Mouse (Mus musculus): ENCODE results near the gene Kif18b. TPM values are rescaled to one million over a fixed set of nuclear protein-coding genes. Genes with fewer than 3 reads are reported as not detected.

Kif18b gene
- total RNA-seq, 1 experiment from 2014 or later = 18.7 TPM

- no peak for ATAC-seq (replicated peaks in 1 of 2; ENCODE audit: insufficient read depth in 1 of 2, low FRiP score in 2 of 2, low TSS enrichment in 1 of 2, low read depth in 1 of 2, poor library complexity in 2 of 2, severe bottlenecking in 2 of 2)
These were observed 20.7 kb upstream of the Kif18b start for GRCm38 (mm10) chr11:102945306-102946264.

DNA sequence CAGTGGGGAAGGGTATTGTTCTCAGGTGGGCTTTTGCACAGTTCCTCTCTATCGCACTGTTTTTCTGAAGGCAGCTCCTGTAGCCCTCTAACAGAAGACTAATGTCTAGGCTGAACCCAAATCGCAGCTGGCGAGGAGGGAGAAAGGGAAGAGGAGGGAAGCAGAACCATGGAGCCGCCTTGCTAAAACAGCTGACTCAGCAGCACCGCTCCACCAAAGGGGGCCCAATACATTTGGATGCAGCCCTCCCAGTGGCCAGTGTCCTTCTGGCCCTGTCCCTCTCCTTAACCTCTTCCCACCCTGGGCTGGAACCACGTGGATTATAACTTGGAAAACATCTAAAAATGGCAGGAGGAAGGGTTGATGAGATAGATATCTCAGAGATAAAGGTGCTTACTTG, 16.3 kb upstream of the Kif18b start:
- ATAC-seq (replicated peaks in 1 of 2; ENCODE audit: insufficient read depth in 1 of 2, low FRiP score in 2 of 2, low TSS enrichment in 1 of 2, low read depth in 1 of 2, poor library complexity in 2 of 2, severe bottlenecking in 2 of 2) = no peak

- 0 out of 4 replicates have a peak, but pooled peaks of 1 of the 2 experiments have one; percentile 17 for ATAC-seq (replicated peaks in 1 of 2; ENCODE audit: insufficient read depth in 1 of 2, low FRiP score in 2 of 2, low TSS enrichment in 1 of 2, low read depth in 1 of 2, poor library complexity in 2 of 2, severe bottlenecking in 2 of 2)
These were observed 14.2 kb upstream of the Kif18b start for GRCm38 (mm10) chr11:102939024-102939675.

DNA sequence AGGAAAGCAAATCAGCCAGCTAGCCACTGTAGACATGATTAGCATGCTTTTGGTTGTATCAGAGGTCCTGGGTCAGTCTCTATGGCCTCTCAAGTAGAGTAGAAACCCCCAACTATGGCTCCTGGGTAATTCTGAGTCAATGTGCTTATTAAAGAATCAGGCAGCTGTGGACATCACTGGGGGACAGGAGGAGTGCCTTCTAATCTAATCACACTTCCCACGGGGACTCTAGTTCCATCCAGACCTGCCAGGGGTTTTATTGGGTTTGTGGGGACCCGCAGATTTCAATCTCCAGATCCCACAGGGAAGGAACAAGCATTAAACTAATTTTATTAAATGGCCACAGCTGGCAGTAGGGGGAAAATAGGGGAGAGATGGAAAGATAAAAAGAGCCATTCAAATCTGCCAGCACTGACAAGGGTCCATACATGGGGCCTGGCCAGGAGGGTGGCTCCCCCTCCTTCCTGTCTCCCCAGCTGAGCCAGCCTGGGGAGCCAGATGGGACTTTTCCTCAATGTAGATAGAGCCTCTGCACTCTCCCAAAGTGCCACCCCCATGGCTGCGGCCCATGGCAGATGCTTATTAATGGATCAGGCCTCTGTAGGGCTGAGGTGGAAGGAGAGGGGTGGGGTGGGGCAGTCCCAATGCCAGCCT, 12.7 kb upstream of the Kif18b start:
- no peak for ATAC-seq (replicated peaks in 1 of 2; ENCODE audit: insufficient read depth in 1 of 2, low FRiP score in 2 of 2, low TSS enrichment in 1 of 2, low read depth in 1 of 2, poor library complexity in 2 of 2, severe bottlenecking in 2 of 2)

DNA sequence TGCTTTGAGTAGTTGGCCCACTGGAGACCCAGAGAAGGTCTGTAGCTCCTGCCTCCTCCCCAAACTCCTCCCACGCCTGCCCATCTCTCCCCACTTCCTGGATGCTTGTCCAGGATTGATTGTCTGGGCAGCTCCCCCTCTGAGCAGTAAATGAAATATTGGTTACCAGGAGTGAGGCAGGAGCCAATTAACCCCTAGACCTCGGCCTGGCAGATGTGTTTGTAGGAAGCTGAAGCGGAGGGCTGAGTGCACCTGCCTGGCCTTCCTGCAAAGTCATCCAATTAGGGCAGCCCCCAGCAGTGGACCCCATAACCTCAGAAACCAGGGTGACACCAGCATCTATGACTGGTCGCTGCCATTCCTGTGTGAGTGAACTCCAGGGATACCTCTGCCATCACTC, 11.3 kb upstream of the Kif18b start:
- ATAC-seq (replicated peaks in 1 of 2; ENCODE audit: insufficient read depth in 1 of 2, low FRiP score in 2 of 2, low TSS enrichment in 1 of 2, low read depth in 1 of 2, poor library complexity in 2 of 2, severe bottlenecking in 2 of 2) = no peak

DNA sequence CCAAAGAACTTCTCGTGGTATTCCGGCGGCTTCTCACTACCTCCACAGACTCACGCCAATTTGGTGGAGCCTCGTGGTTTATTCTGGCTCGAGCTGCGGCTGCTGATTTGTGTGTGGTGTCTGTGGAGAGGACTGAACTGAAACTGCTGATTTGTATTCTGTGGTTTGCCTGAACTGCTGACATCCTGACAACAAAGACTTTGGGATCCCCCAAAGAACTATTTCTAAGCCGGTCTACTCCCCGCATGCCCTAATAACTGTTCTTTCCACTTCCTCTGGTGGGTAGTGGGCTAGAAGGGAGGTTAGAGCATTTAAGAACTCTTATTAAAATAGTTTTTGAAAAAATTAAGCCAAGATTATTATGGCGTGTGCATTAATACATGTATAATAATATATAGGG, 5.7 kb upstream of the Kif18b start:
- ATAC-seq (replicated peaks in 1 of 2; ENCODE audit: insufficient read depth in 1 of 2, low FRiP score in 2 of 2, low TSS enrichment in 1 of 2, low read depth in 1 of 2, poor library complexity in 2 of 2, severe bottlenecking in 2 of 2) = no peak

- peak; percentile 51 to 59 for ATAC-seq (replicated peaks in 1 of 2; ENCODE audit: insufficient read depth in 1 of 2, low FRiP score in 2 of 2, low TSS enrichment in 1 of 2, low read depth in 1 of 2, poor library complexity in 2 of 2, severe bottlenecking in 2 of 2)
These were observed 410 bp upstream of the Kif18b start for GRCm38 (mm10) chr11:102925351-102925717.

DNA sequence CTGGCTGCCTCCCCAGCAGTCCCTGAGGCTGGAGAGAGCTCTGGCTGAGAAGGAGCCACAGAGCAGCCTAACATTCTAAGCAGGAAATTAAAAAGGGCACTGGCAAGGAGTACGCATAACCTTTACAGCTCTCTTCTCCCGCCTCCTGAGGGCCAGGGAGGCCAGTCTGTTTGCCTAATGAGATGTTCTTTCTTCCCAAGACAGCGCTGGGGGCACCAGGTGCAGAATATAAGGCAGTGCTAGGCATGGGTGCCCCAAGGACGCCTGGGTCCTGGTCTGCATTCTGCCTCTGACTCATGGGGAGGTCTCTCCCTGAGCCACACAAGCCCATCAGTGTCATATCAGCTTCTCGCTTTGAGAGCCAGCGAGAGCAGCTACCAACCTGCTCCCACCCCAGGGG, 3.4 kb downstream of the Kif18b start:
- no peak for ATAC-seq (replicated peaks in 1 of 2; ENCODE audit: insufficient read depth in 1 of 2, low FRiP score in 2 of 2, low TSS enrichment in 1 of 2, low read depth in 1 of 2, poor library complexity in 2 of 2, severe bottlenecking in 2 of 2)

GRCm38 (mm10) chr11:102918077-102918476, 6.8 kb downstream of the Kif18b start:
- no peak for ATAC-seq (replicated peaks in 1 of 2; ENCODE audit: insufficient read depth in 1 of 2, low FRiP score in 2 of 2, low TSS enrichment in 1 of 2, low read depth in 1 of 2, poor library complexity in 2 of 2, severe bottlenecking in 2 of 2)

DNA sequence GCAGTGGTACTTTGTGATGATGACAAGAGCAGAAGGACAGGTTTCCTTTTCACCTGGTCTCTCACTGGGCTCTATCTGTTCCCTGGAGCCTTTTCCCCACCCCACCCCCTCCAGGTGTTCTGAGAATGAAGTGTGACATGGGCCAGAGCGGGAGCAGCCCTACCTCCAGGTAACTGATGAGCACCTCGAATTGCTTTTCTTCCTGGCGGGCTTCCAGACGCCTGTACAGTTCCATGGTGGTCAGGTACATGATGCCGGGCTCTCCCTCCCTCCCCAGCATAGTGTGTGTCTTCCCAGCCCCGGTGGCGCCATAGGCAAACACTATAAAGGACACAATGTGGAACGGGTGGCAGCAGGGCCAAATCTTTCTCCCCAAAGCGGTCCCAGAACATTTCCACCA, 9.5 kb downstream of the Kif18b start:
- no peak for ATAC-seq (replicated peaks in 1 of 2; ENCODE audit: insufficient read depth in 1 of 2, low FRiP score in 2 of 2, low TSS enrichment in 1 of 2, low read depth in 1 of 2, poor library complexity in 2 of 2, severe bottlenecking in 2 of 2)

DNA sequence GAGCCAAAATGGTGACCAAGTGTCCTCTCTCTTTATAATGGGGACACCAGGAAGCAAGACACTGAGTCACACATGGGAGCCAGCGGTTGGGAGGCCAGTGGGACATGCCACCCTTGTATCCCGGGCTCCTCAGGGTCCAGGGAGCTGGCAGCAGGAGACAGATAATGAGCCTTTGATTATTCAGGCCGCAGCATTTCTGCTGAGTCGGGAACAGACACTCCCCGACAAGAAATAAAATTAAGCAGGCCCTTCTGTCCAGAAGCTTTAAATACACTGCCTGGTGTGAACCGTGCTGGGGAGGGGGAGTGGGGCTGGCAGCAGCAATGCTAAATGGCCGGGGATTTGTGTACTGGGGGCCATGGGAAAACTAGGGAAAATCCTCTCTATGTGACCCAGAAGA, 13.5 kb downstream of the Kif18b start:
- ATAC-seq (replicated peaks in 1 of 2; ENCODE audit: insufficient read depth in 1 of 2, low FRiP score in 2 of 2, low TSS enrichment in 1 of 2, low read depth in 1 of 2, poor library complexity in 2 of 2, severe bottlenecking in 2 of 2) = no peak

- ATAC-seq (replicated peaks in 1 of 2; ENCODE audit: insufficient read depth in 1 of 2, low FRiP score in 2 of 2, low TSS enrichment in 1 of 2, low read depth in 1 of 2, poor library complexity in 2 of 2, severe bottlenecking in 2 of 2) = no peak
These were observed 21.3 kb downstream of the Kif18b start for GRCm38 (mm10) chr11:102903654-102904053.

DNA sequence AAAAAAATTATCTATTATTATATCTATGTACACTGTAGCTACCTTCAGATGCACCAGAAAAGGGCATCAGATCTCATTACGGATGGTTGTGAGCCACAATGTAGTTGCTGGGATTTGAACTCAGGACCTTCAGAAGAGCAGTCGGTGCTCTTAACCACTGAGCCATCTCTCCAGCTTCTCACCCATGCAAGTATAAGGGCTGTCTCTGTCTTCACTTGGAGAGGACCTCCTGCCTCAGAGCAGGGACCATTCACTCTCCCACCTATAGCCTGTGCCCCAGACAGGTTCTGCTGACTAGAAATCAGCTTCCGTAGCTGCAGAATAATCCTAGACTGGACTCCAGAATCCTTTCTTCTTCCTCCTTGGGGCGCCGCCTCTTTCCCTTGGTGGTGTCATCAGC, 22.8 kb downstream of the Kif18b start:
- ATAC-seq (replicated peaks in 1 of 2; ENCODE audit: insufficient read depth in 1 of 2, low FRiP score in 2 of 2, low TSS enrichment in 1 of 2, low read depth in 1 of 2, poor library complexity in 2 of 2, severe bottlenecking in 2 of 2) = no peak

- ATAC-seq (replicated peaks in 1 of 2; ENCODE audit: insufficient read depth in 1 of 2, low FRiP score in 2 of 2, low TSS enrichment in 1 of 2, low read depth in 1 of 2, poor library complexity in 2 of 2, severe bottlenecking in 2 of 2) = no peak
These were observed 23.7 kb downstream of the Kif18b start for GRCm38 (mm10) chr11:102901199-102901598.

- ATAC-seq (replicated peaks in 1 of 2; ENCODE audit: insufficient read depth in 1 of 2, low FRiP score in 2 of 2, low TSS enrichment in 1 of 2, low read depth in 1 of 2, poor library complexity in 2 of 2, severe bottlenecking in 2 of 2) = peak; percentile 58 to 76
These were observed 24.2 kb downstream of the Kif18b start, which contains the start of gene Gfap for GRCm38 (mm10) chr11:102900763-102901162. Gfap (minus strand) TSS chr11:102900912.

DNA sequence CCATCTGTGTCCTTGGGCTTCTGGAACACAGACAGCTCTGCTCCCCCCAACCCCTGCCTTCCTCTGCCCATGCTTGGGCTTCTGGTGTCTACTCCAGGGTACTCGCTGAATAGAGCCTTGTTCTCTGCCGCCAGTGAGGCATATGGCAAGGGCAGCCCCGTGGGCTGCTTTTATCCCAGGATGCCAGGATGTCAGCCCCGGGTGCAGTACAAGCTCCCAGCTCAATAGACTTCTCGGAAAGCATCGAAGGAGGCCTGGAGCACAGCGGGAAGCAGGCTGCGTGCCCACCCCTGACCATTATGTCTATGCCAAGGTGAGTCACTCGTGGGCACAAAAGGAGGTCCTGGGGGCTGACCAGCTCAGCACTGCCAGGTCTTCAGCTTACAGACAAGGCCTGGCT, 26.5 kb downstream of the Kif18b start:
- ATAC-seq (replicated peaks in 1 of 2; ENCODE audit: insufficient read depth in 1 of 2, low FRiP score in 2 of 2, low TSS enrichment in 1 of 2, low read depth in 1 of 2, poor library complexity in 2 of 2, severe bottlenecking in 2 of 2) = no peak

- ATAC-seq (replicated peaks in 1 of 2; ENCODE audit: insufficient read depth in 1 of 2, low FRiP score in 2 of 2, low TSS enrichment in 1 of 2, low read depth in 1 of 2, poor library complexity in 2 of 2, severe bottlenecking in 2 of 2) = no peak
These were observed 28.3 kb downstream of the Kif18b start for GRCm38 (mm10) chr11:102896641-102897040.

GRCm38 (mm10) chr11:102895779-102896178, 29.1 kb downstream of the Kif18b start:
- ATAC-seq (replicated peaks in 1 of 2; ENCODE audit: insufficient read depth in 1 of 2, low FRiP score in 2 of 2, low TSS enrichment in 1 of 2, low read depth in 1 of 2, poor library complexity in 2 of 2, severe bottlenecking in 2 of 2) = no peak; a peak in 1 of 4 replicates
